Mouse (Mus musculus): ENCODE data around the gene Tmem236.

DNA sequence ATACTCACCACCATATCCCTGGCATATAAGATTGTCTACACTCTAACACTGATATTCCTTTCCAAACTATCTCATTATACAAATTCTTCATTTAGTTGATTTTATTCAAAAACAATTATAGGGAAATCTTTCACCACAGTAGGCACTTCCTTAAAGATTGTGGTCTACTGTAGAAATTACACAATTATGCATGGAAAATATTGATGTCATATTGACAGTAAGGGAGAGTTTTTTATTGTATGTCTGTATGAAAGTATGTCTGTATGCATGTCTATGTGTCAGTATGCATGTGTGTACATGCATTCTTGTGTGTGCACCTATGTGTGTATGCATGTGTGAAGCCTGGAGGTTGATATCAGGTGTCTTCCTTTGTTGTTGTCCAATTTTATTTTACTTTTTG lies 10.1 kb downstream of the Tmem236 start:
- TF ChIP-seq CTCF (IDR thresholded peaks at IDR 0.05; ENCODE audit: borderline replicate concordance, insufficient read depth, low read depth, low read length) (no peak), POLR2A (IDR thresholded peaks at IDR 0.05; ENCODE audit: borderline replicate concordance, insufficient read depth, low read length) (no peak)
